Mouse (Mus musculus): ENCODE measurements at regions not wholly inside any gene's neighbourhood (a gene's known extent, or its start where the extent isn't known, plus 50 kb on each side); places are given as distances from the start of the nearest gene placed in this dataset.
A peak's percentile ranks its signal among the peaks of the same experiment; 100 is the strongest.

DNA sequence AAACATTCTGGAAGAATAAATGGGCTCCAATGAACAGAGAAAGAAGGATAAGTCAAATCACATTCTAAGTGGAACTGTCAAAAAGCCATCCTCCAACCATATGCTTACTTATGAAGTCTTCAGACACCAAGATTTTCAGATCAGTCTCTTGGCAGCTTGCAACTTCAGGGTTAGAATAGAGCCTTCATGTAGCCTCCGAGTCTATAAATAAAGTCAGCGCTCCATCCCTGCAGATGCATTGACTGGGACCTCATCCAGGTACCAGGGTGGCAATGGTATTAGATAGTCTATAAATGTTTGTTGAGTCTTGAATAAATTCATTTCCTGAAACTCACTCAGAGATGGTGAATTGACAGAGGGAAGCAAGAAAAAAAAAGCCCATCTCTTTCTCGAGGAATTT, 107.2 kb upstream of the Eepd1 start:
- DNase-seq (ENCODE audit: low read depth, low spot score): no peak

- no peak for DNase-seq (ENCODE audit: low read depth, low spot score)
Measured at GRCm38 (mm10) chr9:25376209-25376608, 105.1 kb upstream of the Eepd1 start.

GRCm38 (mm10) chr9:25377771-25378747, 103.3 kb upstream of the Eepd1 start:
- DNase-seq (ENCODE audit: low read depth, low spot score): no peak

- no peak for DNase-seq (ENCODE audit: low read depth, low spot score)
Measured at GRCm38 (mm10) chr9:25385333-25385732, 96.0 kb upstream of the Eepd1 start.

DNA sequence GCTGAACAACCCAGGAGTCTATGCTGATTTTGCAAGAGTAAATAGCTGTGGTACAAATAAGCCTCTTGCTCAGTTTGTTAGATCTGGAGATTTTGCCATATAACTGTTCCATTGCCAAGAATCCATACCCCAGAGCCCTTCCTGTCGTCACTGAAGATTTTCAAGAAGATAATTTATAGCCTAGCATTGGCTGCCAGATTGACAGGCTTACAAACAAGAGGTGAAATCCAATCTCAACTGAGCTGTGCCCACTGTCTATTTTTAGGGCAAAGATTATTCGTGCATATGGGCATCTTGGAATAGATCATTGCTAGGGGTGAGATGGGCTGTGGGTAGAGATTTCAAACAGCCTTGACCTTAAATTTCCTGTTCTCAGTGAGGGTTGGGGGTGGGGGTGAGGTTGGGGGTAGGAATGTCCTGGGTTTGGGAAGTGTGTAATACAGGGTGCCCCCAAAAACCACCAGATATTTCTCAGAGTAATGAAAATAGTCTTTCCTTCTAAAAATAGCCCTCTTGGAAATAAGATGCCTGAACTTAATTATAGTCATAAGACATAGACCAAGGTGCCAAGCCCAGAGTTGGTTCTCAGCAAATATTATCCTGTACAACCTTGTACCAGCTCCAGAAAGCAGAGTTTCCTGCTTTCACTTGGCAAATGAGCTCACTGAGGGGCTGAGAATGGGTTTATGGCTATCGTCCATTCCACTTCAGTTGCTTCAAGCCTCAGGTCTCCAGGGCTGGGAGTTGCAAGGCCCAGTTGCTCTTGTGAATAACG, 93.3 kb upstream of the Eepd1 start:
- no peak for DNase-seq (ENCODE audit: low read depth, low spot score)

DNA sequence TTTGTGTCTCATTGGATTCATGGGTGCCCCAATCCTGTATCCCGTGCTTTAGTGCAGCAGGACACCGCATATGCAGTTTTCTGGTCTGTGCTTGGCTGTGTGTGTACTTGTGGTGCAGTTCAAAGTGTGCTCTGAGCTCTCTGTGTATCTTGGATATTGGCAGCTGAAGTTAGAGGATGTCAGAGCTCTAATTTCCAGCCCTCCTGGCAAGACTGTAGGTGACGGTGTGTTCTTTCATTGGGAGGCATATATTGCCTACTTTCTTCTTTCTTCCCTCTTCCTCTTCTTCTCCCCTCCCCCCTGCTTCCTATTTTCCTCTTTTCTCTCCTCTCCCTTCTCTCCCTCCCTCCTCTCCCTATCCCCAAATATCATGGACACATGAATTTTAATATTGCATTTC, 92.0 kb upstream of the Eepd1 start:
- no peak for DNase-seq (ENCODE audit: low read depth, low spot score)

DNA sequence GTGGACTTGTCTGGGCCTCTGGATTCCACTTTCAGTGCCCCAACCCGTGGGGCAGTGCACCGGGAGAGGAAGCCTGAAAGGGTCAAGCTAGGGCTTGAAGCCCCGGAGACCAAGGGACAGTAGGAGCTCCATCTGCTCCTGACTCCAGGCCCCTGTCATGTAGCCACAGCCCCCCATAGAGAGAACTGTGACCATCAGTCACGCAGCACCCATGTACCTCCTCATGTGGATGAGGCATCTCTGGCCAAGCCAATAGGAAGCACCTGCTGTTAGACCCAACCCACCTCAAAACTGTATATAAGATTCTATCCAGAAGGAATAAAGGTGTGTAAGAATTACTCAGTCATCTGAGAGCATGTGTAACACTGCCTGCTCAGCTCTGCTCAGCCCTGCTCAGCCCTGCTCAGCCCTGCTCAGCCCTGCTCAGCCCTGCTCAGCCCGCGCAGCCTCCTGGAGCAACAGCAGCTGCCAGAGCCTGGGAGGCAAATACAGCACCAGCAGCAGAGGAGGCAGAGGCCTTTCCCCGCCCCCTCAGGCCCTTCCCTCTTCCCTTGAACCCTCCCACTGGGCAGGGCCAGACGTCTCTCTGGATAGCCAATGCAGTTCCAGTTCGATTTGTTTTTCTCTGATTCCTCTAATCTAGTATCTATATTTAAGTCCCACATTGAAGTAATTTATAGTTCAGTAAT, 80.6 kb upstream of the Eepd1 start:
- DNase-seq (ENCODE audit: low read depth, low spot score): peak; percentile 31

- DNase-seq (ENCODE audit: low read depth, low spot score): no peak
Measured at GRCm38 (mm10) chr9:25405848-25406247, 75.5 kb upstream of the Eepd1 start.

DNA sequence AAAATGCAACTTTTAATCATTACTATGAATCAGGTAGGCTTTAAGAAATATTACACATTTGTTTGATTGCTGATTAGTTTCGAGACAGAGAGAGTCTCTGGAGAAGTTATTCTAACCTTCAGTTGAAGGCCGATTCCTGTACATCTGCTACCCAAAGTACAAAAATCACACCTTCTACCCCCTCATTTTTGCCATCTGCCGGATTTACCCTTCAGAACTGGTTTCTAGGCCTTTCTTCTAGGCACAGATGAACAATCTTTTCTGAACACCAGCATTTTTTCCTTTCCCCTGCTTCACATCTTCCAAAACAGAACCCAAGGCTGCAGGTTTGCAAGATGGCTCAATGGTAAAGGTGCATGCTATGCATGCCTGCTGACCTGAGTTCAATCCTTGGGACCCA, 72.8 kb upstream of the Eepd1 start:
- DNase-seq (ENCODE audit: low read depth, low spot score): no peak

DNA sequence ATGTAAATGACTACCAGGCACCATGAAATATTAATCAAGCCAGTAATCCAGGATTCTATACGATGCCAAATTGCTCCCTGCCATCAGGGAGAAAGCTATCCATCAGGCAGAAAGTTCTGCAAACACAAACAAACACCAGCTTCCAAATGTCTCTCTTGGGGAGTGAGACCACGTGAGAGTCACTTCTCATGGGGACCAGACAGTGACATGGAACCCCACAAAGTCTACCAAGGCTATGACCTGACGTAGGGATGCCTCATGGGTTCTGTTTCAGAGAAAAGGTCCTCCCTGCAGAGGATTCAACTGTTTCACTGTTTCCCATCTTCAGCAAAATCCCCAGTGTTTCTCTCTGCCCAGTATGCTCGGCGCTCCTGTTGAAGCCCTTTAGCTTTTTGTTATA, 71.6 kb upstream of the Eepd1 start:
- DNase-seq (ENCODE audit: low read depth, low spot score): no peak

- no peak for DNase-seq (ENCODE audit: low read depth, low spot score)
Measured at GRCm38 (mm10) chr9:25413873-25414272, 67.5 kb upstream of the Eepd1 start.

GRCm38 (mm10) chr9:25414315-25414714, 67.0 kb upstream of the Eepd1 start:
- no peak for DNase-seq (ENCODE audit: low read depth, low spot score)

GRCm38 (mm10) chr9:25426941-25427340, 54.4 kb upstream of the Eepd1 start:
- no peak for DNase-seq (ENCODE audit: low read depth, low spot score)

- peak; percentile 7 for DNase-seq (ENCODE audit: low read depth, low spot score)
Measured at GRCm38 (mm10) chr9:25429450-25430213, 51.7 kb upstream of the Eepd1 start.

Data from CD4-positive, CD25-positive, alpha-beta regulatory T cell, adult 2 months (primary cell).